Mouse (Mus musculus) c-Kit-negative CD71-positive TER-119-positive erythroid progenitor cells, embryonic 14.5 days (primary cell): ENCODE measurements at regions not wholly inside any gene's neighbourhood (a gene's known extent, or its start where the extent isn't known, plus 50 kb on each side); places are given as distances from the start of the nearest gene placed in this dataset.

Experiments
- DNase-seq: peaks from one replicate; pipeline ENCODE4 v3.0.0-alpha.2; 2013; ENCODE audit warnings: low read depth, low spot score

DNA sequence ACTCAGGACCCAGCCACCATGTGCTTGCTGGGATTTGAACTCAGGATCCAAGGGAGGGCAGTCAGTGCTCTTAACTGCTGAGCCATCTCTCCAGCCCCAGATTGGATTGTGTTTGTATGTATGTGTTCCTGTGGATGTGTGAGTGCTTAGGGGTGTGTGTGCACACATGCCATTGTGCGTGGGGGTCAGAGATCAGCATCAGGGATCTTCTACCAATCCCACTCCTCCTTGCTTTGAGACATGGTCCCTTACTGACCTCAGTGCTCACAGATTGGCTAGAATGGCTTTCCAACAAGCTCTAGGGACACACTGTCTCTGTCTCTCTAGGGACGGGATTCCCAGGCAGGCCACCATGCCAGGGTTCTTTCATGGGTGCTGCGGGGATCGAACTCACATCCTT, 83.1 kb upstream of the Cpsf6 start:
- no peak for DNase-seq

DNA sequence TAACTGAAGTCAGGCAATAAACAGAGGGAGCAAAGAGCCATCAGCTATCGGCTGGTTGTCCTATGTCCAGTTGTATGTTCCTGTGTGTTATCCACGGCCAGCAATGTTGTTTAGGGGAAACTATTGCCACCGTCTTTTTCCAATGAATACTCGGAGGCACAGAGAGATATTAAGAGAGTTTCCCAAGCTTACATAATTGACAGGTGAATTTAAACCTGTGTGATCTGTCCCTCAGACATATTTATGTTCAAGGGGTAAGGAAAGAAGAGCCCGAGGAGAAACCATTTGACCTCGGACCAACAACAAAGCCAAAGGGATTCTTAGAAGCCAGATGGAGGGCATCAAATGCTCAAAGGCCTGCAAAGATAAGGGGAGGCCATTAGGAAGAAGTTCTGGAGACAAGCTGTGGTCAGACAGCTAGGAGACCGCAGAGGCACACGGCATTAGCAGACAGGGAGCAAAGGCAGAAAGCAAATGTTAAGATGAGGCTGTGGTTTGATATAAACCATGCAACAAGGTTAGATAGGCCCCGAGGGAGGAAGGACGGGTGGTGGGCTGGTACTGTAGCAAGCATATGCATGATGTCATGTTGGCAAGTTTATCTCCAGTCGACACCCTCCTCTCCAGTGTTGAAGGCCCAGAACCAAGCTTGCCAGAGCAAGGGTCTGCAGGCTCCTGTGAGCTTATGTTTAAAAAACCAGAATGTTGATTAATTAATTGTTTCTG, 82.1 kb upstream of the Cpsf6 start:
- no peak for DNase-seq

DNA sequence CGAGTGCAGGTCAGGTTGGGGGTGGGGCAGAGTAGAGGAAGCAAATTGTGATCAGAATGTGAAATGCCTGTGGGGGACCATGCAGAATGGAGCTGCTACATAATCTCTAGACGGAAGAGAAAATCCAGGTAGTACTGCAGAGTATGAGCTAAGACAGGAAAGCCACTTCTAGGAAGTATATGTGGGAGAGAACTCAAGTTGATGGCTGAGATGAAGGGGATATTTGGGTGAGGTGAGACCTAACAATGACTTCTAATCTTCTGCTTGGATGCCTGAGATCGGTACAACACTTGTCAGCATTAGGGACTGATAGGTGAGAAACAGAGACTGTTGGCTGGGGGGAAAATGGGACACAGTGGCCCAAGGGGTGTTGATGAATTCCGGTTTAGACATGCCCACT, 81.4 kb upstream of the Cpsf6 start:
- no peak for DNase-seq

DNA sequence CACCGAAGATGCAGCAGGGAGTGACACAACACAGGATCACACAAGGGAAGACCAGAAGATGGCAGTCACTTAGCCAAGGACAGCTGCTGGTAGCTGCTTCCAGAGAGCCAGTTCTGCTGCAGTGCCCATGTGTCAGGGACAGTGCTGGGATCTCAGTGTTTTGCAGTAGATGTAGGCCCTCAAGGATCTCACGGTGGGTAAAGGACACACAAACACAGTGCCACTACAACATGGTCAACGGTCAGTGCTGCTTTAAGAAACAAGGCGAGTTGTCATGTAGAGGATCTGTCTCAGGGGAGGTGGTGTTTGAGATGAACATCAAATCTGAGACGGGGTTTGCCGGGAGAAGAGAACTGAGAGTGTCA, 80.5 kb upstream of the Cpsf6 start:
- no peak for DNase-seq

DNA sequence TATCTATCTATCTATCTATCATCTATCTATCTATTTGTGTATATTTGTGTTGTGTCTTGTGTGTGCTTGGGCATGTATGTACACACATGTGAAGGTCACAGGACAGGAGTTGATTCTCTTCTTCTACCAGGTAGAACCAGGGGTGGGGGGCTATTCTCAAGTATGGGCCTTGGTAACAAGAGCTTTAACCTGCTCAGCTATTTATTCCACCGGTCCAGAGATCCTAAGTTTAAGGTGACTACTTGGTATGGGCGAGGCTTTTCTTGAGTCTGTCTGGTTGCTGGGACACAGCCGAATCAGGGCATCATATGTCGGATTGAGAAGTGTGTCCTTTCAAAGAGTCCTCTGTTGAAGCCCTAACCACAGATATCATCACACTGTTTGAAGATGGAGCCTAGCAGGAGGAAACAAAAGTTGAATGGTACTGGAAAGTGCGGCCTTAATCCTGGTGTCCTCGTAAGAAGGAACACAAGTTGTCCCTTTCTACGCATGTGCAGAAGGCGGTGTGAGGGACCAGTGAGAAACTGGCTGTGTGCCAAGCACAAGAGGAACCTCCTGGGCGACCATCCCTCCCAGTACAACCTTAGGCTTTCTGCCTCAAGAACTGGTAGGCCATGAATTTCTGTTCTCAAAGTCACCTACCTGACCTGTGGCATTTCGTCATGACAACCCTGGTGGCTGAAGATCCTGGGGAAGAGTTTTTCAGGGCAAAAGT, 80.0 kb upstream of the Cpsf6 start:
- no peak for DNase-seq

DNA sequence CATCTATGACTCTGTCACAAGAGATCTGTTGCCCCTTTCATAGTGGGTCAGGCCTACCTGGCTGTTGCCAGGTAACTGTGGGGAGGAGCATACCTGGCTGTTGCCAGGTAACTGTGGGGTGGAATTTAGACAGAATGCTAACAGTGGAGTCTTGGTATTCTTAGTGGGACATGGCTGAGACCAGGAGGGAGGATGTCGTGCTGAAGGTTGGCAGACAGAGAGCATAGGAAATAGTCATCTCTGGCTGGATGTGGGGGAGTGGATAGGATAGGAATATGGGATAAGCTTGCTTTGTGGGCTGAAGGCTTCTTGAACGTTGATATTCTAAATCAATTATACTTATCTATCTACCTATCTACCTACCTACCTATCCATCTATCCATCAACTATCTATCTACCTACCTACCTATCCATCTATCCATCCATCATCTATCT, 79.2 kb upstream of the Cpsf6 start:
- DNase-seq: no peak

DNA sequence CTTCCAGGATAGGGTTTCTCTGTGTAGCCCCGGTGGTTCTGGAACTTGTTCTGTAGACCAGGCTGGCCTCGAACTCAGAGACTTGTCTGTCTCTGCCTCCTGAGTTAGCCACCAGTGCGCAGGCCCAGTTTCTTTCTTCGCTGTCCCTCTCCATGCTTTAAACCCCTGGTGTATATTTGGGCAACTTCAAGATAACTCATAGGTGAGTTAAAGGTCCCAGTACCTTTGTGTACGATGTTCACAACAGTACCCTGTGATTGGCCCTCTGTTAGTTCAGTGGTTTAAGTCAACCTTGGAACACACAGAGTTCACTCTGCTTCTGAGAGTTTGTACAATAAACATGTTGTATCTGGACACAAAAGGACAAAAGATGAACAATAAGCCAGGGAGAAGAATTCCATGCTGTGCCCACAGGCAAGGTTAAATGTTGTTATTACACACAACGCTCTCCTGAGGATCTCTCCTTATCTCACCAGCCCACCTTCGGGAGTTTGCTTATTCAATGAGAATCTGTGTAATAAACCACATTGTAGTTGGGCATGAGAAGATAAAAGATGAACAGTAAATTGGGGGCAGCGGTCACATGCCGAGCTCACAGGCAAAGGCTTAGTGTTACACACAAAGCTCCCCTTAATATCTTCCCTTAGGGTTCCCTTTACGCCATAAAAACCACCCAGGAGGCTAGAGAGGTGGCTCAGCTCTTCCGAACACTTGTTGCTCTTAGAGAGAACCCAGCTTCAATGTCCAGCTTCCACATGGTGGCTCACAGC, 78.6 kb upstream of the Cpsf6 start:
- DNase-seq: no peak

DNA sequence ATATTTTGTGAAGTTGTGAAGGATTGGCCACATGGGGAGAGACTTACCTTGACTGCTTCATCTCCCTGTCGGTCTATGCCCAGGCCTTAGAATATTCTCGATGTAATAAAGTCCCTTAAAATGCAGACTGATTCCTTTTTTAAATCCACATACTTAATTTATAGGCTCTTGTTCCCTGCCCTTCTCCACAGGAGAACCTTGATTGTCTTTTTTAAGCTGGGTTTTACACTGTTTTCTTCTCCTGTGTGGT, 77.8 kb upstream of the Cpsf6 start:
- no peak for DNase-seq

DNA sequence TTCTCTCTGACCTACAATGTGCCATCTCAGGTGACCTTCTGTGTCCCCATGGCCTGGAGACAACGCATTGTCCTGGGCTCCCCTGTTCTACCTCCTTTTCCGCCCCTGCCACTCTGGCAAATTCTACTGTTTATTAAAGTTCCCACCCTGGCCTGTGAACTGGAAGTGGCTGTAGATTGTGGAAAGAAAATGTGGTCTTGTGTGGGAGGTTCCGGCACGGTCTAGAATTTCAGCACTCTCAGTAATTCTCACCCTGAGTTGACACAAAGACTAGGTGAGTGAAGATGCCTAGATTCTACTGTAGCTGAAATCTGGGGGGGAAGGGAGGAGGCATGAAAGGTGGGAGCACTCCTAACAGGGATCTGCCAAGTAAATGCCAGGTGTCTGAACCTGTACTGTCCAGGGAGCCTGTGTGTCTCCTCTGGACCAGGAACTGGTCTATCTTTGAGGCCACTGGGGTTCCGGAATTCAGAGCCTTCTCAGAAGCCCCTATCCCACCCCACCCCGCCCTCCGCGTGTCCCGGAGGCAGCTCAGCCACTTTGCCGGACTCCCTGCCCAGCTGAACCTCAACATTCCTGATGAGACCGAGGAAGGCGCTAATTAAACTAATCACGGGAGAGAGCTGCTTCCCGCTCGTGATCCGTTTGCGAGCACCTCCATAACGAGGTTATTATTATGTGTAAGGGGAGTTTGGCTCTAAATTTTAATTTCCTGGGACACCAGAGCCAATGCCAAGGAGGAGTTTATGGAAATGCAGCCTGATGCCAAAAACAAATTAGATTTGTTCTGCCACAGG, 77.3 kb upstream of the Cpsf6 start:
- DNase-seq: no peak

DNA sequence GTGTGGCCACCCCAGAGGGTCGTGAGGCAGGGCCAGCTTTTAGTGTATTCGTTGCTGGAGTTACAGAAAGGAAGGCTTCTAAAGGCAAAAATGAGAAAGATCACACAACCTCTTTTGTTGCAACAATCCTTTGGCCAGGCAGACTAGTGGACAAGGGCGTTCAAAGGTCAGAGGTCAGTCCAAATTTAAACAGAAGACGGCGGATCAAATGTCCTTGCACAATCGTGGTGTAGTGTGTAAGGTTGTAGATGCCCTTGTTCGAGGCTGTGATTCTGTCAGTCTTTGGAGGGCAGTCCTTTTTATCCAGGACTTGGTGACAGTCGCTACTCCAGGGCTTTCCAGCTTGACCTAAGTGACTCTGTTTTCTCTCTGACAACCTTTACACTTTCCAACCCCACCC, 76.6 kb upstream of the Cpsf6 start:
- no peak for DNase-seq

DNA sequence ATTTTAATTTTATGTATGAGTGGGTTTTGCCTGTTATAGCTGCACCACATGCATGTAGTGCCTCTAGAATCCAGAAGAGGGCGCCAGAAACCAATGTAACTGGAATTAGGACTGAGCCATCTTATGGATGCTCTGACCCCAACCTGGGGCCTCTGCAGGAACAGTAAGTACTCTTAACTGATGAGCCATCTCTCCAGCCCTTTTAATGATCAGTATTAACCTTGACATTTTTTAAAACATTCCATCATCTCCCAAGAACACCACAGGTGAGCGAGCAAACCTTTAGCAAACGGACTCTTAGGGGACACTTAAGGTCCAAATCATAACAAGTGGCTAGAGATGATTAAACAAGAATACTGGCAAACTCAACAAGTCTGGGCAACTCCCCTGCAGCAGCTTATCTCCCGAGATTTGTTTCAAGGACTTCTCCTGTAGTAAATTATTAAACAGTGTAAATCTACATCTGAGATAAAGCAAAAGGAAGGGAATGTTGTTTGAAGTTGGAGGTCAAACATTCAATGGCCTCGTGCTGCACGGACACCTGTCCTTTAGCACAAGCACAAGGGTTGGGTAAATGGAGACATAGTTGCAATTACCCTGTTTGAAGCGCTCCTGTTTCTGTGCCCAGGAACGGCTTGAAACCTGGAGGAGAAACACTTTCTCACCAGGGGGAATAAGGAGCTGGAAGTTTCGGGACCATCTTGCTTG, 75.9 kb upstream of the Cpsf6 start:
- DNase-seq: no peak

DNA sequence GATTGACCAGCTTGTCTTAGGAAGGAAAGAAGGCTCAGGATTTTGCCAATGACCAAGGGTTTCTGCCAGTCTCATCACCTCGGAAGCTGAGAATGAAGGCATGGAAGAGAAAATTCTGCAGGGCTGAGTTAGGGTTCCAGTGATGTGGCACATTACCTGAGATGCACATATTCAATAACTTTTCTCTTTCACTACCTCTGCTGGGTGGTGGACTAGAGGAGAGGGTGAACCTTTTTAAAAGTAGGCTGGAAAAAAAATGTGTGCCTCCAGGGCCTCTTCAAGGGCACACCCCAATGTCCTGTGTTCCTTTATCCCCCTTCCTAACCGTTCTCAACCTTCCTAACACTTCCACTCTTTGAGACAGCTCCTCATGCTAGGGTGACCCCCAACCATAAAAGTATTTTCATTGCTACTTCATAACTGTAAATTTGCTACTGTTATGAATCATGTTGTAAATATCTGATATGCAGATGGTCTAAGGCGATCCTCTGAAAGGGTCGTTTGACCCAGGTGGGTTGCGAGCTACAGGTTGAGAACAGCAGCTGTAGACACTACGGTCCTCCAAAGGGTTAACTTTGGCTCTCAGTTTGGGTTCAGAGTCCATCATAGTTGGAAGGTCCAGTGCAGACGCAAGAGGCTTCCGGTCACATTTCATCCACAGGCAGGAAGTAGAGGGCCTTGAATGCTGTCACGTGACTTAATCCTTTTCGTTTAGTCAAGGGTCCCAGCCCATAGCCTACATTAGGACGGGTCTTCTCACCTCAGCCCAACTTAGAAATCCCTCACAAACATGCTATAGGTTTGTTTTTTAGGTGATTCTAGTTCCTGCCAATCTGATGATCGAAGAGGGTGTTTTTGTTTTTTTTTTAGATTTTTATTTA, 75.1 kb upstream of the Cpsf6 start:
- no peak for DNase-seq

DNA sequence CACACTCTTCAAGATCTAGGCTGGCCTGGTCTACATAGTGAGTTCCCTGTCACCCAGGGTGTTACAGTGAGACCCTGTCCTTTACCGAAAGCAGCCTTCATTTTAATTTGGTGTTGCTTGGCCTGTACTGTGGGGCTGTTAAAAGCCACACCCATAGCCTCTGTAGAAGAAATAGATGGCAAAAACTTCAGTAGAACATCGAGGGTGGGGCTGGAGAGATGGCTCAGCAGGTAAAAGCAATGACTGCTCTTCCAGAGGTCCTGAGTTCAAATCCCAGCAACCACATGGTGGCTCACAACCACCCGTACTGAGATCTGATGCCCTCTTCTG, 74.3 kb upstream of the Cpsf6 start:
- DNase-seq: no peak

DNA sequence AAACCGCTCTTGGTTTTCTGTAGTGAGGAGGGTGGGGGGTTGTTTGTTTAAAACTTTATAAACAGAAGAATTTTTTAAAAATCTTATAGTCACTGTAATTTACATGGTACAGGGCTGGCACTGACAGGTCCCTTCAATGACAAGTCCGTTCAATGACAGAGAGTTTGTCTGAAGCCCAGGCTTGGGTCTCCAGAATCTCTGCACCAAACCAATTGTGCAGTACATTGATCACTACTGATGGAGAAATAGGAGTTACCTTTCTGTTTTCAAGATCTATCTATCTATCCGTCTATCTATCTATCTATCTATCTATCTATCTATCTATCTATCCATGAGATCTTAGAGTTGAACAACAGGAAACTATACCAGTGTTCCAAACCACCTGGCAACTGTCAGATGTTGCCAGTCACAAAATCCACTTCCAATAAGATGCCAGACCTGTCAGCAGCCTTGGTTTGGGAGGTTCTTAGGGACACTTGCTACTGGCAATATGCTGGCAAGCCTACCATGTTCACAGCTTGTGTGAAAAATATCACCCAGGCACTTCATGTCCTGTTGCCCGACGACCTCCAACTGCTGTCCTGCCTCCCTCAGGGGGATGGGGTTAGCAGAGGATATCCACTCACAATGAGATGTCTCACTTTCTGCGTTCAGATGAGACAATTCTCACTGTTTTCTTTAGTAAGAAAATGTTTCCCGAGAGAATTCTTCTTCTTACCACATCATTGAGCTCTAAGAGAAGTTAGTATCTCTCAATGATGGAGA, 73.8 kb upstream of the Cpsf6 start:
- DNase-seq: no peak

DNA sequence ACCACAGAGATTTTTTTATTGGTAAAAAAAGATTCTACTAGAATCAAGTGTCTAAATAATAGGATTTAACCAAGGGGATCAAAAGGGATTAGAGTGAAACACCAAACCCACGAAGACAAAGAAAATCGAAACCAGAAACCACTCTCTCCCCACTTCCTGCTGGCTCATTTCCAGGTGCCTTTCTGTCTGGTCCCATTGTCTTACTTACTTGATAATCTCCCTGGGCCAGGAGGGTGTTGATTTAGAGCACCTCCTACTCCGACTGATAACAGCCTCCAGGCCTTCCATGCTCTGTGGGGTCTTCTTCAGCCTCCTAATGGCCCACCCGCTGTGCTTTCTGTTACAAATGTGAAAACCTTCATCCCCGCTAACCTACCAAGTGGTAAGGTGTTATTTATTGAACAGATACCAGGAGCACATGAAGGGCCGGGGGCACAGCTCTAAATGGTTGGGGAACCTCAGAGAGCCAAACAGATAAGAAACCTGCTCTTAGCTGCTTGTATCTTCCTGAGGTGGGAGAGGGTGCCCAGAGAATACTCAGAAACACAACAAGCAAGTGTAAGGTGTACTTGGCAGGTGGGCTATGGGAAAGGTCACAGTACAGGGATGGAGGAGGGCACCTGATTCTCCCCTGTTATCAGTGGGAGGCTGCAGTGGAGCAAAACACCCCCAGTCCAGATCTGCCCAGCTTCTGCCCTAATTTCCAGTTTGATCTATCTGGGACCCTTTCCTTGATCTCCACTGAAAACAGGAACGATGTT, 72.6 kb upstream of the Cpsf6 start:
- DNase-seq: no peak

DNA sequence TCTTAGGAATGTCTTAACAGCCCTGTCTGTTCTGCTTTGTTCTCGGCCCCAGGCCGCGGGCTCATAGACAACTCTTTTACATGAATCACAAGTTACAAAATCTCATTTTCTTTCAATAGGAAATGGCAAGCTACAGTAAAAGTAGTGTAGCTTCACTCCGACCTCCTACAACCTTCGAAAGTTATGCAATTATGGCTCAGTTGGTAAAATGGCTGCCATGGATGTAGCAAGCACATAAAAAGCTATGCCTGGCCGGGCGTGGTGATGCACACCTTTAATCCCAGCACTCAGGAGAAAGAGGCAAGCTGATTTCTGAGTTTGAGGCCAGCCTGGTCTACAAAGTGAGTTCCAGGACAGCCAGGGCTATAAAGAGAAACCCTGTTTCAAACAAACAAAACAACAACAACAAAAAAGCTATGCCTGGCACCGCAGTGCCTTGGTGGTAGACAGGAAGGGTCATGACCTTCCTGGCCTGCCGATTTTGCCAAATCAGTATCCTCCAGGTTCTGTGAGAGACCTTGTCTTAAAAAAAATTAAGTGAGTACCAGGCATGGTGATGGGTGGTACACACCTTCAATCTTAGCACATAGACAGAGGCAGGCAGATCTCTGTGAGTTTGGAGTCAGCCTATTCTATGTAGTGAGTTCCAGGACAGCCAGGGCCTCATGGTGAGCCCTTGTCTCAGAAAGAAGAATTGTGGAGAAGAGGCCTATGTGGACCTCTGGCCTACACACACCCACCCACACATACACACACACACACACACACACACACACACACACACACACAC, 71.8 kb upstream of the Cpsf6 start:
- no peak for DNase-seq

DNA sequence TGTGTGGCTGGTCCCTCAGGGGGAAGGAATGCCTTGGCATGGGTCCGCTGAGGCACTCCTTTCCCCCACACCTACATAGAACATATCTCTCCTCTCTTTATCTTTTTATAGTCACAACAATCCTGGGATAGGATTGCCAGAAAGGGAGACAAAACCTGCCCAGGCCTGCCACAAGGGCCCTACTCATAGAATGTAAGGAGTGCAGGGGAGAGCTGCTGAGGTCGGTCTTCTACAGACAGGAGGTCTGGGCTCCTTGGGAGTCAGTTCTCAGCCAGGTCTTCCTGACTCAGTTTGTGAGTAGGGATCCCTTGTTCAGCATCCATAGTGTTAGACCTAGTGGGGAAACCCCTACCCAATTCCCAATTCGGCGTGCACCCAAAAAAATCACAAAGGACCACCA, 70.8 kb upstream of the Cpsf6 start:
- DNase-seq: no peak

DNA sequence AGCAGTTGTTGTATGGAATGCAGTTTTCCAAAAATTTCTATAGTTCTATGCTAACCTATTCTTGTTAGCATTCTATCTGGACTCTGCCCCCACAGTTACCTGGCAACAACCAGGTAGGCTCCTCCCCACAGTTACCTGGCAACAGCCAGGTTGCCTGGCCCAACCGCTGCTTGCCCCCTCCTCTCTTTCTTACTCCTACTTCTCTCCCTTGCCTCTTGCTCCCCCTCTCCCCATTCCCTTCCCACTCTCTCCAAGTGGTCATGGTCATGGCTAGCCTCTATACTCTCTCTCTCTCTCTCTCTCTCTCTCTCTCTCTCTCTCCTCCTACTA, 70.4 kb upstream of the Cpsf6 start:
- no peak for DNase-seq
